Mouse (Mus musculus): Measurements from ENCODE around the gene Cntrob.

GRCm38 (mm10) chr11:69370817-69371215, 47.2 kb upstream of the Cntrob start:
- TF ChIP-seq POLR2A (IDR thresholded peaks at IDR 0.05; ENCODE audit: insufficient read depth, low read depth, low read length) (no peak), CTCF (IDR thresholded peaks at IDR 0.05; ENCODE audit: insufficient read depth, low read depth, low read length) (no peak)
